Mouse (Mus musculus): ENCODE measurements around the gene Gm21887.
"Not testable (repeated sequence)": the region's sequence is repeated elsewhere in the genome, so short reads cannot be mapped to it uniquely, and the experiment has no call there.

Gm21887 gene

GRCm38 (mm10) chrX:169997854-169998456, 11.5 kb upstream of the Gm21887 start:
- peak; percentile 100 for DNase-seq (ENCODE audit: low read depth)

- not testable (repeated sequence) for DNase-seq (ENCODE audit: low read depth)
Measured at GRCm38 (mm10) chrX:169998559-169999219, 10.8 kb upstream of the Gm21887 start.

DNA sequence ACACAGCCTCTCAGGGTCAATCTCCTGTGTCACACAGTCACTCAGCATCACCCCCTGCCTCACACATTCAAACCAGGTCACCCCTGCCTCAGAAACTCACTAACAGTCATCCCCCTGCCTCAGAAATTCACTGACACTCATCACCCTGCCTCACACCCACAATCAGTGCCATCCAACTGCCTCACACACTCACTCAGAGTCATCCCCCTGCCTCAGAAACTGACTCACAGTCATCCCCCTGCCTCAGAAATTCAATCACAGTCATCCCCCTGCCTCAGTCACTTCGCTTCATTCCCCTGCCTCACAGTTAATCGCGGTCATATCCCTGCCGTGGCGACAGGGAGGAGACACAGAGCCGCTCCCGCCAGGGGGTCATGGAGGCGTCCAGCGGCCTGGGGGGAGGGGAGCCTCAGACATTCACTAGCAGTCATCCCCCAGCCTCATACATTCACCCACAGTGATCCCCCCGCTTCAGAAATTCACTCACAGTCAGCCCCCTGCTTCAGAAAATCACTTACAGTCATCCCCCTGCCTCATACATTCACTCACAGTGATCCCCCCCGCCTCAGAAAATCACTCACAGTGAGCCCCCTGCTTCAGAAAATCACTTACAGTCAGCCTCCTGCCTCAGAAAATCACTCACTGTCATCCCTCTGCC, 10.1 kb upstream of the Gm21887 start:
- DNase-seq (ENCODE audit: low read depth): not testable (repeated sequence)

- not testable (repeated sequence) for DNase-seq (ENCODE audit: low read depth)
Measured at GRCm38 (mm10) chrX:169999912-170000641, 9.4 kb upstream of the Gm21887 start.

- not testable (repeated sequence) for DNase-seq (ENCODE audit: low read depth)
Measured at GRCm38 (mm10) chrX:170000642-170001387, 8.6 kb upstream of the Gm21887 start.

- not testable (repeated sequence) for DNase-seq (ENCODE audit: low read depth)
Measured at GRCm38 (mm10) chrX:170001388-170001695, 8.1 kb upstream of the Gm21887 start.

DNA sequence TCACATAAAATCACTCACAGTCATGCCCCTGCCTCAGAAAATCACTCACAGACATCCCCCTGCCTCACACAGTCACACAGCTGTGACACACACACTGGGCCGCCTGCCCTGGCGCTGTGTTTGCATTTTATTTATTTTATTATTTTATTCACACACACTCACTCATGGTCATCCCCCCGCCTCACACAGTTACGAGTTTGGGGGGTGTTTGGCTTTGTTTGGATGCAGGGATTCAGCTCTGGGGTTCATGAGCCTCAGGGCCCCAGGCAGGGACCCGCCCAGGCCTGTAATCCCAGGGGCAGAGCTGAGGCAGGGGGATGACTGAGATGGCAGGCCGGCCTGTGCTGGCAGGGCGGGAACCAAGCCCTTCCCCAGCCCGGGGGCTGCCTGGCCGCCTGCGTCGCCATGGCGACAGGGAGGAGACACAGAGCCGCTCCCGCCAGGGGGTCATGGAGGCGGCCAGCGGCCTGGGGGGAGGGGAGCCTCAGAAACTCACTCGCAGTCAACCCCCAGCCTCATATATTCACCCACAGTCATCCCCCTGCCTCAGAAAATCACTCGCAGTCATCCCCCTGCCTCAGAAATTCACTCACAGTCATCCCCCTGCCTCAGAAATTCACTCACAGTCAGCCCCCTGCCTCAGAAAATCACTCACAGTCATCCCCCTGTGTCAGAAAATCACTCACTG, 6.8 kb upstream of the Gm21887 start:
- DNase-seq (ENCODE audit: low read depth): not testable (repeated sequence)

GRCm38 (mm10) chrX:170003536-170003935, 5.9 kb upstream of the Gm21887 start:
- not testable (repeated sequence) for DNase-seq (ENCODE audit: low read depth)

DNA sequence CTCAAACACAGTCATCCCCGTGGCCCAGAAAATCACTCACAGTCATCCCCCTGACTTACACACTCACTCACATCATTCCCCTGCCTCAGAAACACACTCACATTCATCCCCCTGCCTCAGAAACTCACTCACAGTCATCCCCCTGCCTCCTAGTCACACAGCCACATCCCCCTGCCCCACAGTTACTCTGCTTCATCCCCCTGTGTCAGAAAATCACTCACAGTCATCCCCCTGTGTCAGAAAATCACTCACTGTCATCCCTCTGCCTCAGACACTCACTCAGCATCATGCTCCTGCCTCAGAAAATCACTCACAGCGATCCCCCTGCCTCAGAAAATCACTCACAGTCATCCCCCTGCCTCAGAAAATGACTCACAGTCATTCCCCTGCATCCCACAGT, 5.2 kb upstream of the Gm21887 start:
- DNase-seq (ENCODE audit: low read depth): not testable (repeated sequence)

DNA sequence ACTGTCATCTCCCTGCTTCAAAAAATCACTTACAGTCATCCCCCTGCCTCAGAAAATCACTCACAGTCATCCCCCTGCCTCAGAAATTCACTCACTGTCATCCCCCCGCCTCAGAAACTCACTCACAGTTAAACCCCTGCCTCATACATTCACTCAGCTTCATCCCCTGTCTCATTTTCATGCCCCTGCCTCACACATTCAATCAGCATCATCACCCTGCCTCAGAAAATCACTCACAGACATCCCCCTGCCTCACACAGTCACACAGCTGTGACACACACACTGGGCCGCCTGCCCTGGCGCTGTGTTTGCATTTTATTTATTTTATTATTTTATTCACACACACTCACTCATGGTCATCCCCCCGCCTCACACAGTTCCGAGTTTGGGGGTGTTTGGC, 4.7 kb upstream of the Gm21887 start:
- DNase-seq (ENCODE audit: low read depth): not testable (repeated sequence)

DNA sequence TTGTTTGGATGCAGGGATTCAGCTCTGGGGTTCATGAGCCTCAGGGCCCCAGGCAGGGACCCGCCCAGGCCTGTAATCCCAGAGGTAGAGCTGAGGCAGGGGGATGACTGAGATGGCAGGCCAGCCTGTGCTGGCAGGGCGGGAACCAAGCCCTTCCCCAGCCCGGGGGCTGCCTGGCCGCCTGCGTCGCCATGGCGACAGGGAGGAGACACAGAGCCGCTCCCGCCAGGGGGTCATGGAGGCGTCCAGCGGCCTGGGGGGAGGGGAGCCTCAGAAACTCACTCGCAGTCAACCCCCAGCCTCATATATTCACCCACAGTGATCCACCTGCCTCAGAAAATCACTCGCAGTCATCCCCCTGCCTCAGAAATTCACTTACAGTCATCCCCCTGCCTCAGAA, 4.3 kb upstream of the Gm21887 start:
- DNase-seq (ENCODE audit: low read depth): not testable (repeated sequence)

- DNase-seq (ENCODE audit: low read depth): not testable (repeated sequence)
Measured at GRCm38 (mm10) chrX:170005695-170006297, 3.7 kb upstream of the Gm21887 start.

DNA sequence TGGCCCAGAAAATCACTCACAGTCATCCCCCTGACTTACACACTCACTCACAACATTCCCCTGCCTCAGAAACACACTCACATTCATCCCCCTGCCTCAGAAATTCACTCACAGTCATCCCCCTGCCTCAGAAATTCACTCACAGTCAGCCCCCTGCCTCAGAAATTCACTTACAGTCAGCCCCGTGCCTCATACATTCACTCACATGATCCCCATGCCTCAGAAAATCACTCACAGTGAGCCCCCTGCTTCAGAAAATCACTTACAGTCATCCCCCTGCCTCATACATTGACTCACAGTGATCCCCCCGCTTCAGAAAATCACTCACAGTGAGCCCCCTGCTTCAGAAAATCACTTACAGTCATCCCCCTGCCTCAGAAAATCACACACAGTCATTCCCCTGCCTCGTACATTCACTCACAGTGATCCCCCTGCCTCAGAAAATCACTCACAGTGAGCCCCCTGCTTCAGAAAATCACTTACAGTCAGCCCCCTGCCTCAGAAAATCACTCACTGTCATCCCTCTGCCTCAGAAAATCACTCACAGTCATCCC, 2.7 kb upstream of the Gm21887 start:
- not testable (repeated sequence) for DNase-seq (ENCODE audit: low read depth)

DNA sequence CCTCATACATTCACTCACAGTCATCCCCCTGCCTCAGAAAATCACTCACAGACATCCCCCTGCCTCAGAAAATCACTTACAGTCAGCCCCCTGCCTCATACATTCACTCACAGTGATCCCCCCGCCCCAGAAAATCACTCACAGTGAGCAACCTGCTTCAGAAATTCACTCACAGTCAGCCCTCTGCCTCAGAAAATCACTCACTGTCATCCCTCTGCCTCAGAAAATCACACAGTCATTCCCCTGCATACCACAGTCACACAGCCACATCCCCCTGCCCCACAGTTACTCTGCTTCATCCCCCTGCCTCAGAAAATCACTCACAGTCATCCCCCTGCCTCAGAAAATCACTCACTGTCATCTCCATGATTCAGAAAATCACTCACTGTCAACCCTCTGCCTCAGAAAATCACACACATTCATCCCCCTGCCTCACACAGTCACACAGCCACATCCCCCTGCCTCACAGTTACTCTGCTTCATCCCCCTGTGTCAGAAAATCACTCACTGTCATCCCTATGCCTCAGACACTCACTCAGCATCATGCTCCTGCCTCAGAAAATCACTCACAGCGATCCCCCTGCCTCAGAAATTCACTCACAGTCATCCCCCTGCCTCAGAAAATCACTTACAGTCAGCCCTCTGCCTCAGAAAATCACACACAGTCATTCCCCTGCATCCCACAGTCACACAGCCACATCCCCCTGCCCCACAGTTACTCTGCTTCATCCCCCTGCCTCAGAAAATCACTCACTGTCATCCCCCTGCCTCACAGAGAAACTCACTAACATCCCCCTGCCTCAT, 1.9 kb upstream of the Gm21887 start:
- not testable (repeated sequence) for DNase-seq (ENCODE audit: low read depth)

DNA sequence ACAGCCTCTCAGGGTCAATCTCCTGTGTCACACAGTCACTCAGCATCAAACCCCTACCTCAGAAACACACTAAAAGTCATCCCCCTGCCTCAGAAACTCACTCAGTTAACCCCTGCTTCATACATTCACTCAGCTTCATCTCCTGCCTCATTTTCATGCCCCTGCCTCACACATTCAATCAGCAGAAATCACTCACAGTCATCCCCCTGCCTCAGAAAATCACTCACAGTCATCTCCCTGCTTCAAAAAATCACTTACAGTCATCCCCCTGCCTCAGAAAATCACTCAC, 1.3 kb upstream of the Gm21887 start:
- DNase-seq (ENCODE audit: low read depth): not testable (repeated sequence)

DNA sequence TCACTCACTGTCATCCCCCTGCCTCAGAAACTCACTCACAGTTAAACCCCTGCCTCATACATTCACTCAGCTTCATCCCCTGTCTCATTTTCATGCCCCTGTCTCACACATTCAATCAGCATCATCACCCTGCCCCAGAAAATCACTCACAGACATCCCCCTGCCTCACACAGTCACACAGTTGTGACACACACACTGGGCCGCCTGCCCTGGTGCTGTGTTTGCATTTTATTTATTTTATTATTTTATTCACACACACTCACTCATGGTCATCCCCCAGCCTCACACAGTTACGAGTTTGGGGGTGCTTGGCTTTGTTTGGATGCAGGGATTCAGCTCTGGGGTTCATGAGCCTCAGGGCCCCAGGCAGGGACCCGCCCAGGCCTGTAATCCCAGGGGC, 875 bp upstream of the Gm21887 start:
- DNase-seq (ENCODE audit: low read depth): not testable (repeated sequence)

DNA sequence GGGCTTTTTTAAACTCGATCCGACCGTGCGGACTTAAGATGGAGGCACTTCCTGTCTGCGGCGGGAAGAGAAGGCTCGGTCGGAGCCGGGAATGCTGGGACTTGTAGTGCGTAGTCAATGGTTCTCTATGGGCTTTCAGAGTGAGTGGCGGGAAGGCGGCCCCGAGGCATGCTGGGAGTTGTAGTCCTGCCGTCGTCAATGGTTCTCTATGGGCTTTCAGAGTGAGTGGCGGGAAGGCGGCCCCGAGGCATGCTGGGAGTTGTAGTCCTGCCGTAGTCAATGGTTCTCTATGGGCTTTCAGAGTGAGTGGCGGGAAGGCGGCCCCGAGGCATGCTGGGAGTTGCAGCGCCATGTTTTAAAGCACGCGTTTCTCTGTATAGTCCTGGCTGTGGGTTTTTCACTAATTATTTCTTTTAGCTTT, 352 bp downstream of the Gm21887 start:
- DNase-seq (ENCODE audit: low read depth): peak; percentile 100

DNA sequence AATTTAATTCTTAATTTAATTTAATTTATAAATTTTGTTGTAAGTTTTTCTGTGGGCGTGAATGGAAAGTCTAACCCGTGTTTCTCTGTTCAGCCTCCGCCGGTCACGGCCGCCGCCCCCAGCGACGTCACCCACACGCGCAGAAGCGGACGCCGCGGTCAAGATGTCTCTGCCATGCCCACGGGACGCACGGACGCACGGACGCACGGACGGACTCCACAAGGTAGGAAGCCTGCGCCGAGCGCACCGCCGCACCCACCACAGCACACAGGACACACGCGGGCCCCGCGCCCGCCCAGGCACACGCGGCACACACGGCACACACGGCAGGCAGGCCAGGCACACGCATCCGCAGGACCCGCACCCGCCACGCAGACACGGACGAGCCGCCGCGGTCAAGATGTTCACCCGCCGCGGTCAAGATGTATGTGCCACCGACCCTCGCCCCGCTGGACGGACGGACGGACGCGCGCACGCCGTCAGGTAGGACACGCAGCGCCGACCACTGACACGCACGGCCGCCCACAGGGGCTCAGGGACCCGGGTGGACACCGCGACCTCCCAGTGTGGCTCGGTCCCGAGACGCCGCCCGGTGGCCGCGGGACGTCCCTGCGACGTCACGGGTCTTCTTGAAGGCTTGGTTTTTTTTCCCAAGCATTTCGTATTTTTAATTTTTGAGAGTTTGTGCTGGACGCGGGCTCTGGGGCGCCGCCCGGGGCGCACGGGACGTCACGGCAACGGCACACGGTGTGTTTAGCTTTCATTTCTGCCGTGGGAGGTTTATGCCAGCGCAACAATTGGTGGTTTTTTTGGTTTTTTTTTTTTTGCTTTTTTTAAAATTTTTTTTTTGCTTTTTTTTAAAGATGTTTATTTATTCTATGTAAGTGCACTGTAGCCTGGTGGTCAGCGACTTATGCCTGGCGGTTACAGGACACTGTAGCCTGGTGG, 1.4 kb downstream of the Gm21887 start:
- not testable (repeated sequence) for DNase-seq (ENCODE audit: low read depth)

DNA sequence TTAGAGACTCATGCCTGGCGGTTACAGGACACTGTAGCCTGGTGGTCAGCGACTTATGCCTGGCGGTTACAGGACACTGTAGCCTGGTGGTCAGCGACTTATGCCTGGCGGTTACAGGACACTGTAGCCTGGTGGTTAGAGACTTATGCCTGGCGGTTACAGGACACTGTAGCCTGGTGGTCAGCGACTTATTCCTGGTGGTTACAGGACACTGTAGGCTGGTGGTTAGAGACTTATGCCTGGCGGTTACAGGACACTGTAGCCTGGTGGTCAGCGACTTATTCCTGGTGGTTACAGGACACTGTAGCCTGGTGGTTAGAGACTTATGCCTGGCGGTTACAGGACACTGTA, 2.0 kb downstream of the Gm21887 start:
- DNase-seq (ENCODE audit: low read depth): not testable (repeated sequence)
